Mouse (Mus musculus) macrophage (primary cell): ENCODE measurements at regions not wholly inside any gene's neighbourhood (a gene's known extent, or its start where the extent isn't known, plus 50 kb on each side); places are given as distances from the start of the nearest gene placed in this dataset.

Experiments used
- H3K27ac ChIP-seq: fragments of 350-480 bp; formaldehyde crosslinking; 2 replicates; pipeline ENCODE4 v1.9.0; 2021
- H3K36me3 ChIP-seq: fragments of 350-480 bp; formaldehyde crosslinking; 2 replicates; pipeline ENCODE4 v1.9.0; 2021; ENCODE audit errors: inconsistent target
- H3K4me3 ChIP-seq: fragments of 350-480 bp; formaldehyde crosslinking; 2 replicates; pipeline ENCODE4 v1.9.0; 2021; ENCODE audit errors: inconsistent target
- H3K79me2 ChIP-seq: fragments of 350-480 bp; formaldehyde crosslinking; 2 replicates; pipeline ENCODE4 v1.9.0; 2021; ENCODE audit errors: inconsistent target
- WGBS: methylation state at CpG from one replicate; pipeline ENCODE4 v1.1.7; 2026; ENCODE audit warnings: inconsistent platforms; ENCODE audit not compliant: missing documents; 5-methylcytosine and 5-hydroxymethylcytosine counted together

GRCm38 (mm10) chr2:51038685-51039084, 110.2 kb downstream of the Rnd3 start:
- H3K79me2 ChIP-seq = no peaks in the 10 kb centered on the region
- no peak overlapping the region for H3K4me3 ChIP-seq
- 98% methylated on average over 6 of the region's 6 CpGs for WGBS
- no peaks in the 10 kb centered on the region for H3K36me3 ChIP-seq
- H3K27ac ChIP-seq = no peak overlapping the region

GRCm38 (mm10) chr2:51036995-51037394, 111.9 kb downstream of the Rnd3 start:
- no peaks in the 10 kb centered on the region for H3K36me3 ChIP-seq
- 75% methylated on average over 5 of the region's 5 CpGs for WGBS
- H3K27ac ChIP-seq = no peak overlapping the region
- H3K4me3 ChIP-seq = no peak overlapping the region
- H3K79me2 ChIP-seq = no peaks in the 10 kb centered on the region

GRCm38 (mm10) chr2:51036190-51036755, 112.6 kb downstream of the Rnd3 start:
- H3K4me3 ChIP-seq = no peak overlapping the region
- H3K36me3 ChIP-seq = no peaks in the 10 kb centered on the region
- no peak overlapping the region for H3K27ac ChIP-seq
- no peaks in the 10 kb centered on the region for H3K79me2 ChIP-seq
- WGBS = 93% methylated on average over 8 of the region's 8 CpGs

- 86% methylated on average over 7 of the region's 7 CpGs for WGBS
- Histone ChIP-seq H3K27ac (no peak overlapping the region), H3K4me3 (no peak overlapping the region), H3K79me2 (no peaks in the 10 kb centered on the region), H3K36me3 (no peaks in the 10 kb centered on the region)
Measured at GRCm38 (mm10) chr2:51033881-51034280, 115.0 kb downstream of the Rnd3 start.

- Histone ChIP-seq H3K36me3 (no peaks in the 10 kb centered on the region), H3K27ac (peak overlapping the region; percentile 70), H3K4me3 (no peak overlapping the region), H3K79me2 (no peaks in the 10 kb centered on the region)
- WGBS = 50% methylated on average over 2 of the region's 2 CpGs
Measured at GRCm38 (mm10) chr2:51022479-51022878, 126.4 kb downstream of the Rnd3 start.

GRCm38 (mm10) chr2:51016129-51016402, 132.8 kb downstream of the Rnd3 start:
- H3K27ac ChIP-seq = no peak overlapping the region
- no peaks in the 10 kb centered on the region for H3K36me3 ChIP-seq
- H3K79me2 ChIP-seq = no peaks in the 10 kb centered on the region
- 37% methylated on average over 5 of the region's 5 CpGs for WGBS
- H3K4me3 ChIP-seq = no peak overlapping the region

- Histone ChIP-seq H3K79me2 (no peaks in the 10 kb centered on the region), H3K27ac (no peak overlapping the region), H3K36me3 (no peaks in the 10 kb centered on the region), H3K4me3 (no peak overlapping the region)
- WGBS = 52% methylated on average over 7 of the region's 7 CpGs
Measured at GRCm38 (mm10) chr2:51015360-51016128, 133.4 kb downstream of the Rnd3 start.

GRCm38 (mm10) chr2:51014232-51014631, 134.7 kb downstream of the Rnd3 start:
- Histone ChIP-seq H3K36me3 (no peaks in the 10 kb centered on the region), H3K4me3 (no peak overlapping the region), H3K27ac (peak overlapping the region; percentile 8; the same call in 1 of the 2 replicates), H3K79me2 (no peaks in the 10 kb centered on the region)

GRCm38 (mm10) chr2:51013090-51013489, 135.8 kb downstream of the Rnd3 start:
- no peak overlapping the region for H3K27ac ChIP-seq
- 7% methylated on average over 2 of the region's 2 CpGs for WGBS
- H3K4me3 ChIP-seq = no peak overlapping the region
- no peaks in the 10 kb centered on the region for H3K36me3 ChIP-seq
- no peaks in the 10 kb centered on the region for H3K79me2 ChIP-seq

GRCm38 (mm10) chr2:51008251-51008533, 140.7 kb downstream of the Rnd3 start:
- Histone ChIP-seq H3K79me2 (no peaks in the 10 kb centered on the region), H3K27ac (no peak overlapping the region)
- 93% methylated on average over 2 of the region's 2 CpGs for WGBS

GRCm38 (mm10) chr2:51007409-51008250, 141.3 kb downstream of the Rnd3 start:
- no peak overlapping the region for H3K4me3 ChIP-seq
- no peak overlapping the region for H3K27ac ChIP-seq
- H3K36me3 ChIP-seq = no peaks in the 10 kb centered on the region
- 94% methylated on average over 11 of the region's 11 CpGs for WGBS
- no peaks in the 10 kb centered on the region for H3K79me2 ChIP-seq

More at GRCm38 (mm10) chr2:51008251-51008533, 140.7 kb downstream of the Rnd3 start:
- Histone ChIP-seq H3K36me3 (no peaks in the 10 kb centered on the region), H3K4me3 (no peak overlapping the region)

- Histone ChIP-seq H3K36me3 (no peaks in the 10 kb centered on the region), H3K27ac (no peak overlapping the region), H3K4me3 (no peak overlapping the region), H3K79me2 (no peaks in the 10 kb centered on the region)
- WGBS = 90% methylated on average over 3 of the region's 3 CpGs
Measured at GRCm38 (mm10) chr2:51006818-51007217, 142.1 kb downstream of the Rnd3 start.

- H3K4me3 ChIP-seq = no peak overlapping the region
- 47% methylated on average over 5 of the region's 5 CpGs for WGBS
- no peak overlapping the region for H3K27ac ChIP-seq
- no peaks in the 10 kb centered on the region for H3K36me3 ChIP-seq
- H3K79me2 ChIP-seq = no peaks in the 10 kb centered on the region
Measured at GRCm38 (mm10) chr2:51001548-51001947, 147.4 kb downstream of the Rnd3 start.

- 70% methylated on average over 2 of the region's 2 CpGs for WGBS
- no peak overlapping the region for H3K27ac ChIP-seq
- no peaks in the 10 kb centered on the region for H3K79me2 ChIP-seq
- H3K36me3 ChIP-seq = no peaks in the 10 kb centered on the region
- no peak overlapping the region for H3K4me3 ChIP-seq
Measured at GRCm38 (mm10) chr2:50983883-50984410, 165.0 kb downstream of the Rnd3 start.

GRCm38 (mm10) chr2:50982571-50982970, 166.3 kb downstream of the Rnd3 start:
- no peak overlapping the region for H3K4me3 ChIP-seq
- H3K79me2 ChIP-seq = no peaks in the 10 kb centered on the region
- no peaks in the 10 kb centered on the region for H3K36me3 ChIP-seq
- WGBS = 86% methylated on average over 5 of the region's 5 CpGs
- H3K27ac ChIP-seq = no peak overlapping the region
